Mouse (Mus musculus) gastrocnemius, postnatal 4 days (tissue): ENCODE results near the gene Fam89b. TPM values are rescaled to one million over a fixed set of nuclear protein-coding genes. Genes with fewer than 3 reads are reported as not detected.

Source experiments
- DNase-seq, 2 experiments: peaks; one replicate each; pipeline ENCODE4 v3.0.0; 2021 to 2022; ENCODE audit warnings: low spot score in 2 of 2, mixed read lengths in 2 of 2
- total RNA-seq, 2 experiments: library from RNA; stranded (reverse); gene quantifications; 2 replicates each; pipeline ENCODE4 v1.2.3; 2021

Fam89b gene
- total RNA-seq, 2 experiments from 2014 or later = 58.8 to 59.1 TPM

DNA sequence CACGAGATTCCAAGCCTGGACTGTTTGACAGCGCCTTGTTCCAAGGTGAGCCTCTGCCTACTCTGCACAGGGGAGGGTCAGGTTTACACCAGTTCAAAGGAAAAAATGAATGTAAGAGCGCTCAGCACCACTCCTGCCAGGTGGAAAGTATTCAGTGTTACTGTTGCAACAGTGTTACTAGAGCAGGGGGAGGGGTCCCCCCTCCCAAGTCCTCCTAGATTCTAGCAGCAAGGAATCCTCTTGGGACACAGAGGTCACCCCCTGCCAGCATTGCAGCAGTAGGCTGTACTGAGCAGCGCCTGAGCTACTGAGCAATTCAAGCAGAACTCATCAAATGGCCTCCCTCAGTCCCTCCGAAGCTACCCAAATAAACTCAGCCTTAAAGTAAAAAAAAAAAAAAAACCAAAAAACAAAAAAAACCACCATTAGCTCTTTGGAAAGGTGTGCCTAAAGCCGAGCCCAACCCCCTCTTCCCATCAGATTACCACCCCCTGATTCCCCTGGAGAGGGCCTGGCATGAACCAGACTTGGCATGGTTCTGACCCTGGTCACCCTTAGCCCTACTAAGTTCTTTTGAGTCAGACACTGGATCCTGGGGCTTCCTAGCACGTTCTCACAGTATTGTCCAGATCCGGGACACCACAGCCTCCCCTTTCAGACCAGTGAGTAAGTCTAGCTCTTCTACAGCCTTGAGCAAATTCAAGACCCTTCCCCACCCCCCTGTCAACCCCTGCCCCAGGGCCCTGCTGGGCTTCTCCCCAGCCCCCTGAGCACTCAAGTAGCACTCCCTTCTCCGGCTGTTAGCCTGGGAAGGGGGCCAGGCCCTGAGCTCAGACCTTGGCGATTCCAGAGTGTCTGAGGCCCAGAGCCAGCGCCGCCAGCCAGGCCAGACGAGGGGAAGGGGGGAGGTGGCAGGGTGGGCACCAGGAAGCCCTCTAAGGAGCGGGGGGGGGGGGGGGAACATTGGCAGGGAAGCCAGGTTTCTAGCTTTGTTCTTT is 11.2 kb upstream of the Fam89b start, which contains the start of gene Ltbp3:
TSS of gene Ltbp3 (plus strand) at position 585 of the 998 bp plus-strand sequence.
- DNase-seq = peak; percentile 86 to 91

GRCm38 (mm10) chr19:5739446-5739845 is 10.0 kb upstream of the Fam89b start:
- DNase-seq = no peak

- DNase-seq = no peak
Observed at GRCm38 (mm10) chr19:5734325-5734724, 4.9 kb upstream of the Fam89b start.

- peak; percentile 78 to 92 for DNase-seq
Observed at GRCm38 (mm10) chr19:5731264-5731978, 2.0 kb upstream of the Fam89b start.

DNA sequence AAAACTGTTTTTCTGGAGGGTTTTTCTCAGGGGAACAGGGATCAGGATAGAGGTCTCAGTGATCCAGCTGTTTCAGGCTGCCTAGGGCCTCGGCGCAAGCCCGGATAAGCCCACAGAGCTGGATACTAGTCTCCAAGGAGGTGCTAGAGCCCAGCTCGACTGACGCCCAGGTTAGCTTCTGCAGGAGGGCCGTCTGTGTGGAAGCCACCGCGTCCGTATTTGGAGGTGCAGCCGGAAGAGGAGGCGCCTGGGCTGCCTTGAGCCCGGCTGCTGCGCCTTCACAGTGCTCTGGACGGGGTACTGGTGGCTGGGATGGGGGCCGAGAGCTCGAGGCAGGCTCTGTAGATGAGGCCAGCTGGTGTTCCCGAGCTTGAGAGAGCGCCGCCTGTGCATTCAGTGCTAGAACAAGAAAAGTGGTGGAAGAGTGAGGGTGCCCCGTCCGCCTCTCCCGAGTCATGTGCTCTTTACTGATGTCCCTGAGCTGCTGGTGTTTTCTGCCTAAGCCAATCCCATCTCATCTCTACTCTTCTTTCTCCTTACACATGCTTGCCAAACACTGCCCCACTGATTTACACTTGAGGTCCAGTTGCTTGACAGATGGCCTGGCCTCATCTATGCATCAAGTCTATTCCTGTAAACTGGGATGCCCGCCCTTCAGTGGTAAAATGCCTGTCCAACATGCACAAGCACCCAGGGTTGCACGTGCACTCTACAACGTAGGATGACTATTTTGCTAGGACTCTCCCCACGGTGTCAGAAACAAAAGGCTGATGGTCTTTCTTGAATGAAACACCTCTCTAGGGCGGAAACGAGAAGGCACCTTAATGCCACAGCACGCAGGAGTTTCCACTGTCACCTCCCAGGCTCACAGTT is 1.1 kb upstream of the Fam89b start:
- DNase-seq = no peak

DNA sequence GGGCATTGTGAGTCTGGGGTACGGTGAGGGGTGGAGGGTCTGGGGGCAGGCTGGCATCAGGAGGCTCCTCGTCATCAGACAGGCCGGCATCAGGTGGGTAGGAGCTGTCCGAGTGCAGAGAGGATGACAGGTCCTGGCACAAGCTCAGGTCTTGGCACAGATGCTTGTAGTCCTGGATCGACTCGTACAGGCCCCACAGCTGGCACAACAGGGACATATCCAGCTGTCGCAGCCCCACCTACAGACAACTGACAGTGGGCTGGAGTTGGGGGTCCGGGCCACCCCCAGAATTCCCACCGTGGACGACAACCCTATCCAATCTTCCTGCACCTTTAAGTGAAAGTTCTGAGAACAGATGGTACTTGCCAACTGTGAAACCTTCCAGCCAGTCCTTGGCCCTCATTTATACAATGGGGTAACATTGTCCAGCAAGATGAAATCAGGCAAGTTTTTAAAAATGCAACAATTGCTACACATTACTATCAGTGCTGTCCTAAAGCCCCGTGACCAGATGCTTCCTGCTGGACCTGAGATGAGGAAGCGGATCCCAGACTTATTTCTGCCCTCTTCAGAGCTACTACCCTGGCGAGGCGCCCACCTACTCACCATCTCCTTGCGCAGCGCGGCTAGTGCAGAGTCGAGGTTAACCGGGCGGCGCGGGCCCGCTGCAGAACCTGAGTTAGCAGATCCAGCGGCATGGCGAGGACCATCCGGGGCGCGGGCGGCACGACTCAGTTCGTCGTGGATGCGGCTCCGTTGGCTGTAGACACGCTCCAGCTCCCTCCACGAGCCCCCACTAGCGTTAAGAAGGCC is 616 bp downstream of the Fam89b start:
- peak; percentile 69 to 85 for DNase-seq

DNA sequence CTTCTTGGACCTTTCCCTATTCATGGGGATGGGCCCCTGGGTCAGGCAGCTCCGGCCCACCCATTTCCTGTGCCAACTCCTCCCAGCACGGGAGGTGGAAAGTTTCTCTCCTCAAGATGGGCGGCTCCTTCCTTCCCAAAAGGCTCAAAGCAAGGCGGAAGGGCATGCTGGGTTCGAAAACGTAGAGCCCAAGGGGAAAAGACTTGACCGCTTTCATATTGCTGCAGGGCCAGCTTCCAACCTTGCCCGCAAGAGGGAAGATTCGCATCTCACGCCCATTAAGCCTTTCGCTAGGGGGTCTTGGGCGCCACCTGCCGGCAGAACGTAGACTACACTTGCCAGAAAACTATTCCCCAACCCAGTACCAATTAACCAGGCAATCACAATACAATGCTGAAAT is 1.8 kb downstream of the Fam89b start:
- DNase-seq = peak; percentile 88 to 91

- no peak for DNase-seq
Observed at GRCm38 (mm10) chr19:5726961-5727578, 2.4 kb downstream of the Fam89b start.

DNA sequence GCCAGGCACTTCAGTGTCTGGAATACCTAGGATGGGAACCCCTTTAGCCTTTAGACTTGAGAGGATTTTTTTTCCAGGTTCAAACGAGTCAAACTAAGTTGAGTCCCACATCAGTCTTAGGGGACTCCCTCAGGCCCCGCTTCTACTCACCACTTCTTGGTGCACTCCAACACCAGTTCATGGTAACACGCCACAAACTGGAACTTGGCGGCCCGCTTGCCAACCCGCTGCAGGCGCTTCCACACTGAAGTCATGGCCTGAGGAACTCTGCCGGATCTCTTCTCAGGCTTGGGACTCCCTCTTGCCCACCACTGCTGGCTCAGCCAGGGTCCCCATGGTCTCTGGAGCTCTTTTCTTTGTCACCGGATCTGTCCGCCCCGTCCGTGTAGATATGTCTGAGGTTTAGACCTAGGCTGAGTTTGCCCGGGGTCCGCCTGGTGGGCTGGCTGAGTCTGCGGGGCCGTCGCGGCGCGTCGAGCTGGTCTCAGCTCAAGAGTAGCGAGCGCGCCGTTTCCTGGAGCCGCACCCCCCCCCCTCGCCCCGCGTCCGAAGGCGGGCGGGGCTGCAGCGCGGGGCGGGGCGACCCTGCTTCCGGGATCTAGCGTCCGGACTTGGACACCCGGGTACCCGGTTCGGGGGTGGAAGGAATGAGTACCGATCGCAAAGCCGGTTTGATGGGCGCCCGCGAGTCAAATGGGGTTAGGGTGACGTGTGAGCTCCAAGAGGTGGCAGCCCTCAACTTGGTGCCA is 3.5 kb downstream of the Fam89b start, which contains the start of gene Ehbp1l1:
TSS of gene Ehbp1l1 (minus strand) at position 551 of the 749 bp plus-strand sequence.
- DNase-seq = peak; percentile 73 to 88

- peak in 1 of 2 experiments; percentile 78 for DNase-seq
Observed at GRCm38 (mm10) chr19:5725029-5725707, 4.3 kb downstream of the Fam89b start.

GRCm38 (mm10) chr19:5724549-5724941 is 4.9 kb downstream of the Fam89b start:
- peak in 1 of 2 experiments; percentile 72 for DNase-seq

GRCm38 (mm10) chr19:5723934-5724548 is 5.4 kb downstream of the Fam89b start:
- DNase-seq = no peak

DNA sequence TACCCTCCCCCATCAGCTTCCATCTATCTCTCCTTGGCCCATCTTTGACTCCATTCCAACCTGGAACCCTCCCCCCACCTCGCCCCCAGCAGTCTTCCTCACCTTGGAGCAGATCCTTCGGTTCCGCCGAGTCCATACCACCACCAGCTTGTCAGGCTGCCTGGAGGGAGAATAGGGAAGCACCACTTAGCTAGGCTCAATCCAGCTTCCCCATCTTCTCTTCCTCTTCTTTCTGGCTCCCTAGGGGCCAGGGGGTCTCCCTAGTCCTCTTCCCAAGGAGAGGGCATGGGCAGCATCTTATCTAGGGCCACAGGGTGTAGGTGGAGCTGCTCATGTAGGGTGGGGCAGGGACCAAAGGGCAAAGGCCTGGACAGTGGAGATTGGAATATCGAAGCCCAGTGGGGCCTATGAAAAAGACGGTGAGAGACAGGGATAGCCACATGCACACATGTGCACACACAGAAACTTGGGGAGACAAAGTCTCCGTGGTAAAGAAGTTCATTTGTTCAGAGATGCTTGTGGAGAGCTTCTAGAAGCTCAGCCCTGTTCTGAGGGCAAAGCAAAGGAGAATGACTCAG is 6.5 kb downstream of the Fam89b start:
- DNase-seq = no peak

DNA sequence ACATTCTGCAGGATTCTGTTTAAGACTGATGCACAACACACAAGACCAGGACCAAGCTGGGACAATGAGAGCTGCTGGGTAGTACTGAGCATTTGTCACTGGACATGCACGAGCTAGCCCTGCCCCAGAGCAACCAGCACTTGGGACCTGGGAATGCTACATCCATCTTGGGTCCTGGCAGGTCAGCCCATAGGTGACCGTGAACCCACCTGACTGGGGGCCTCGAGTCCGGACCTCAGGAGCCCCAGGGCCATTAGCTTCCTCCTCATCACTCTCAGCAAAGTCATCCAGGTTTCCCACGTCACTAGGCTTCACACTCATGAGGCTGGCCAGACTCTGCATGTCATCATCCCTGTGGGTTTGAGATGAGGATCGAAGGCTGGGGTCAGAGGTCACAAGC is 8.2 kb downstream of the Fam89b start:
- DNase-seq = no peak

- peak in 1 of 2 experiments; percentile 19 for DNase-seq
Observed at GRCm38 (mm10) chr19:5716955-5717354, 12.5 kb downstream of the Fam89b start.

GRCm38 (mm10) chr19:5715793-5716688 is 13.4 kb downstream of the Fam89b start:
- peak in 1 of 2 experiments; percentile 16 for DNase-seq
